Mouse (Mus musculus) ES-E14 (cell line): ENCODE results near the gene Rnf216.

Source experiments
- CHD2 ChIP-seq: IDR thresholded peaks from 2 replicates; pipeline ENCODE4 v1.6.1; 2014; ENCODE audit warnings: mild to moderate bottlenecking, low read depth, low read length, inconsistent platforms
- HCFC1 ChIP-seq: IDR thresholded peaks from 2 replicates; pipeline ENCODE4 v1.6.1; 2012; ENCODE audit warnings: low read length, inconsistent platforms, borderline replicate concordance; ENCODE audit not compliant: insufficient read depth
- ZC3H11A ChIP-seq: IDR thresholded peaks from 2 replicates; pipeline ENCODE4 v1.6.1; 2012; ENCODE audit warnings: low read depth, mild to moderate bottlenecking, inconsistent platforms, low read length, borderline replicate concordance
- ZNF384 ChIP-seq: IDR thresholded peaks from 2 replicates; pipeline ENCODE4 v1.6.1; 2012; ENCODE audit warnings: low read depth, low read length, inconsistent platforms

DNA sequence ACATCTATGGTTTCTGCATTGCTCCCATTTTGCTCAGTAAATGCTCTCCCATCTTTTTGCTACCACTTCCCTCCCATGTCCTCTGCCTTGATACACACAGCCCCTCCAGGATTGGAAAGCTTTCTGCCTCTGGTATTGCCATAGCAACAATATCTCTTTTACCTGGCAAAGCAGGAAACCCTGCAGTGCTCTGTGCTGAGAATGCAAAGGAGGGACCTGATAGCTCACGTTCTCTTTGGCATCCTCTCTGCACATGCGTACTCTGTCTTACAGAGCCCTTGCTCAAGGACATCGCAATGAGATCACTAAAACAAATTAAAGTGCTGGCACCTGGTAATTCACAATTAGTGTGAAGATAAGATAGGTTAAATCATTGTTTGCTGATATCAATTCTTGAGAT, 51.3 kb downstream of the Rnf216 start:
- TF ChIP-seq ZC3H11A (no peak), ZNF384 (no peak), CHD2 (no peak), HCFC1 (no peak)
